Mouse (Mus musculus): ENCODE measurements around the gene Dio1. TPM values are rescaled to one million over a fixed set of nuclear protein-coding genes. Genes with fewer than 3 reads are reported as not detected.

The Dio1 gene
- polyA plus RNA-seq (2014; fragmentation: Nextera tagmentation; extraction: Ambion mirVana) = not detected in 2 replicates

DNA sequence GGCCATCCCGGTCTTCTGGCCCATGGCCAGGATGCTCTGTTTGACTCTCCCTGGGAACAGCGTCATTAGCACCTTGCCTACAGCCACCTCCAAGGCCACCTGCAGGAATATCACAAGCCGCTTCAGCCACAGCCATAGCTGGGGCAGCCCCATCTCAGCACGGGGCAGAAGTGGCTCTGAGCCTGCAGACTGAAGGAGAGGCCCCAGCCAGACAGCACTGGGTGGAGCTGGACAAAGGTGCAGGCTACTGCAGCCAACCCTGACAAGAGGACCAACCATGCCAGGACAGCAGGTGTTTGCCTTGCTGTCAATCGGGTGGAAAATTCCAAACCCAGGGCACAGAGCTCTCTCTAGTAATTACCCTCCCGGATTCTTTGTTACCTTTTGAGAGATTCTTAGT, at the start of gene Dio1:
TSS of gene Dio1 (minus strand) at position 204 of the 400 bp plus-strand sequence.
- Histone ChIP-seq H3K4me3 (ENCODE audit: low read depth, low read length) (no peak within 1 kb of the TSS), H3K9me3 (replicated peaks; ENCODE audit: control insufficient read depth, low read length) (no peaks in the 10 kb centered on the region), H3K4me1 (ENCODE audit: control insufficient read depth, insufficient read depth, low read length) (no peaks in the 10 kb centered on the region), H3K4me2 (ENCODE audit: low read depth, low read length) (no peak within 1 kb of the TSS), H3K27me3 (ENCODE audit: control insufficient read depth, insufficient read depth, low read length) (no peaks in the 10 kb centered on the region), H3K27ac (replicated peaks; ENCODE audit: low read depth, low read length) (no peak within 1 kb of the TSS), H3K9ac (replicated peaks; ENCODE audit: low read length) (no peak within 1 kb of the TSS), H3K36me3 (replicated peaks; ENCODE audit: control insufficient read depth, insufficient read depth, low read depth, low read length) (no peaks in the 10 kb centered on the region)
- WGBS = 65% methylated on average over 6 of the region's 6 CpGs
- ATAC-seq (replicated peaks; ENCODE audit: insufficient number of reproducible peaks, low FRiP score, low TSS enrichment, low read depth) (no peak), DNase-seq (ENCODE audit: low spot score) (no peak)

DNA sequence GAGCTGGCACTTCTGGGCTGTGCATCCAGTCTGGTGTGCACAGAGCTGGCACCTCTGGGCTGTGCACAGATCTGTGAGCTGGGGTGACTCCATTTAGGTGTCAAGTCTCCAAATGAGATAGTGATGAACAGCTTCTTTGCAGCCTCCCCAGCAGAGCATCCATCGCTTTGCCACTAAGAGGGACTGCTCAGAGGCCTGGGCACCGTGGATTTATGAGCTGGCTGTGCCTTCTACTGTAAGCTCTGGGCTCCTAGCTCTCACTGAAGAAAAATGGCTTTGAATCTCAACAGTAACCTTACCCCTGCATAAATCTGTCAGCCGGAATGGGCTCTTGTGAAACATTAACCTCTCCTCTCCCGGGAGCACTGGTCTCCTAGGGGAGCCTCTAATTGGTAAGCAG, 47.6 kb upstream of the Dio1 start:
- DNase-seq (ENCODE audit: low spot score) (no peak), ATAC-seq (replicated peaks; ENCODE audit: insufficient number of reproducible peaks, low FRiP score, low TSS enrichment, low read depth) (no peak)
- Histone ChIP-seq H3K36me3 (replicated peaks; ENCODE audit: control insufficient read depth, insufficient read depth, low read depth, low read length) (no peaks in the 10 kb centered on the region), H3K4me1 (ENCODE audit: control insufficient read depth, insufficient read depth, low read length) (no peaks in the 10 kb centered on the region), H3K9ac (replicated peaks; ENCODE audit: low read length) (no peak overlapping the region), H3K27ac (replicated peaks; ENCODE audit: low read depth, low read length) (no peak overlapping the region), H3K9me3 (replicated peaks; ENCODE audit: control insufficient read depth, low read length) (no peaks in the 10 kb centered on the region), H3K4me3 (ENCODE audit: low read depth, low read length) (no peak overlapping the region), H3K27me3 (ENCODE audit: control insufficient read depth, insufficient read depth, low read length) (no peaks in the 10 kb centered on the region), H3K4me2 (ENCODE audit: low read depth, low read length) (no peak overlapping the region)
- WGBS = 53% methylated on average over 4 of the region's 4 CpGs

DNA sequence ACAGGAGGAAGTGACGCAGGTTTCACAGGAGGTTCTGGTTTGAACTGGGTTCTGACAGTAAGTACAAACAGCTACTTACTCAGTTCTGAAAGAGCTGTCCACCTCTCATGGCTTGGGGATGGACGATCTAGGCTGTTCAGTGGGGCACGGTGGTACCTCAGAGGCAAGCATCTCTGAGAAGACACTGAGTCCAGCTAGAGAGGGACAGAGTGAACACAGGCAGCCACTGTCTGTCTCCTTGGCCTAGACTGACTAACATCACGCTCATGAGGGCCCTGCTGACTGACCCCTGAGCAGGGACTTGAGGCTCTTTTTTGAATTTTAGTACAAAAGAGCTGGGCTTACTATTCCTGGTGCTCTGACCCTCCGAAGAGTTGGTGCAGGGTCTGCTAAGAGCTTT, 47.2 kb upstream of the Dio1 start:
- Histone ChIP-seq H3K9me3 (replicated peaks; ENCODE audit: control insufficient read depth, low read length) (no peaks in the 10 kb centered on the region), H3K9ac (replicated peaks; ENCODE audit: low read length) (no peak overlapping the region), H3K4me3 (ENCODE audit: low read depth, low read length) (no peak overlapping the region), H3K4me1 (ENCODE audit: control insufficient read depth, insufficient read depth, low read length) (no peaks in the 10 kb centered on the region), H3K27ac (replicated peaks; ENCODE audit: low read depth, low read length) (no peak overlapping the region), H3K4me2 (ENCODE audit: low read depth, low read length) (no peak overlapping the region), H3K27me3 (ENCODE audit: control insufficient read depth, insufficient read depth, low read length) (no peaks in the 10 kb centered on the region), H3K36me3 (replicated peaks; ENCODE audit: control insufficient read depth, insufficient read depth, low read depth, low read length) (no peaks in the 10 kb centered on the region)
- ATAC-seq (replicated peaks; ENCODE audit: insufficient number of reproducible peaks, low FRiP score, low TSS enrichment, low read depth) (no peak), DNase-seq (ENCODE audit: low spot score) (no peak)
- WGBS = 87% methylated on average over 5 of the region's 5 CpGs

DNA sequence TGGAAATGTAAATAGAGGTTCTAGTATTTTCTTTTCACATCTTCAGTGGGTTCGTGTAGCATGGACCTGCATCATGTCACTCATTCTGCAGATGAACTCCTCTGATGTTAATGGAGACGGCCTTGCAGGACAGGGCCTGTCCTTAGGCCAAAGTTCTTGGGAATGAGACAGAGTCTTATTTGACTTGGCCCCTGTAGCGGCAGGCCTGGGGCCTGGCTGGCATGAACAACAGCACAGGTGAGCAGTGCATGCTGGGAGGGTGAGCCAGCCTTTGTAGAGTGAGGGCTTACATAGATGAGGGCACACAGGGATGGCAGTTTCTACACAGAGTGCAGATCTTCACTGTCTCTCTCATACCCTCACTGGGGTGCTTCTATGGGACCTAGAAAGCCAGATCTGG, 46.6 kb upstream of the Dio1 start:
- DNase-seq (ENCODE audit: low spot score) = no peak
- no peak overlapping the region for H3K9ac ChIP-seq (replicated peaks; ENCODE audit: low read length)
- no peak overlapping the region for H3K4me3 ChIP-seq (ENCODE audit: low read depth, low read length)
- no peak overlapping the region for H3K27ac ChIP-seq (replicated peaks; ENCODE audit: low read depth, low read length)
- no peaks in the 10 kb centered on the region for H3K9me3 ChIP-seq (replicated peaks; ENCODE audit: control insufficient read depth, low read length)
- no peaks in the 10 kb centered on the region for H3K27me3 ChIP-seq (ENCODE audit: control insufficient read depth, insufficient read depth, low read length)
- no peak overlapping the region for H3K4me2 ChIP-seq (ENCODE audit: low read depth, low read length)
- WGBS = 90% methylated on average over 3 of the region's 3 CpGs
- no peaks in the 10 kb centered on the region for H3K4me1 ChIP-seq (ENCODE audit: control insufficient read depth, insufficient read depth, low read length)
- 0 out of 2 replicates have a peak, but pooled peaks have one; percentile 39 for ATAC-seq (replicated peaks; ENCODE audit: insufficient number of reproducible peaks, low FRiP score, low TSS enrichment, low read depth)
- H3K36me3 ChIP-seq (replicated peaks; ENCODE audit: control insufficient read depth, insufficient read depth, low read depth, low read length) = no peaks in the 10 kb centered on the region

DNA sequence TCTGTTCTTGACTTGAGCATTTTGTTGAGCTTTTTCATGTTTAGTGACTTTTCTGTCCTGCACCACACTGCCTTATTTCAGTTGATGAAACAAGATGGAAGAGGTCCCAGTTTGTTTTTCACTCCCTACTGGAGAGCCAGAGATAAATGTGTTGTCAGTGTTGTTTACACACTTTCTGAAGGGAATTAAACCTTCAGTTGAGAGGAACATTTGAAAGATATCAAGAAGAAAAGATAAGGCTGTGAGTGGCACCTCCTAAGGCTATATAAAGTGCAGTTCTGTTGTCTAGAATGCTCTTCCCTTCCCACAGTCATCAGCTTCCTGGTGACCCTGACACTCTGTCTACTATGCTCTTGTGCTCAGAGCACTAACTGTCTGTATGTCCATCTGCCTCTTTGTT, 44.4 kb upstream of the Dio1 start:
- DNase-seq (ENCODE audit: low spot score) (no peak), ATAC-seq (replicated peaks; ENCODE audit: insufficient number of reproducible peaks, low FRiP score, low TSS enrichment, low read depth) (no peak)
- H3K9ac ChIP-seq (replicated peaks; ENCODE audit: low read length) = no peak overlapping the region
- no peaks in the 10 kb centered on the region for H3K27me3 ChIP-seq (ENCODE audit: control insufficient read depth, insufficient read depth, low read length)
- H3K9me3 ChIP-seq (replicated peaks; ENCODE audit: control insufficient read depth, low read length) = no peaks in the 10 kb centered on the region
- H3K36me3 ChIP-seq (replicated peaks; ENCODE audit: control insufficient read depth, insufficient read depth, low read depth, low read length) = no peaks in the 10 kb centered on the region
- no peak overlapping the region for H3K4me2 ChIP-seq (ENCODE audit: low read depth, low read length)
- H3K27ac ChIP-seq (replicated peaks; ENCODE audit: low read depth, low read length) = no peak overlapping the region
- H3K4me1 ChIP-seq (ENCODE audit: control insufficient read depth, insufficient read depth, low read length) = no peaks in the 10 kb centered on the region
- H3K4me3 ChIP-seq (ENCODE audit: low read depth, low read length) = no peak overlapping the region

DNA sequence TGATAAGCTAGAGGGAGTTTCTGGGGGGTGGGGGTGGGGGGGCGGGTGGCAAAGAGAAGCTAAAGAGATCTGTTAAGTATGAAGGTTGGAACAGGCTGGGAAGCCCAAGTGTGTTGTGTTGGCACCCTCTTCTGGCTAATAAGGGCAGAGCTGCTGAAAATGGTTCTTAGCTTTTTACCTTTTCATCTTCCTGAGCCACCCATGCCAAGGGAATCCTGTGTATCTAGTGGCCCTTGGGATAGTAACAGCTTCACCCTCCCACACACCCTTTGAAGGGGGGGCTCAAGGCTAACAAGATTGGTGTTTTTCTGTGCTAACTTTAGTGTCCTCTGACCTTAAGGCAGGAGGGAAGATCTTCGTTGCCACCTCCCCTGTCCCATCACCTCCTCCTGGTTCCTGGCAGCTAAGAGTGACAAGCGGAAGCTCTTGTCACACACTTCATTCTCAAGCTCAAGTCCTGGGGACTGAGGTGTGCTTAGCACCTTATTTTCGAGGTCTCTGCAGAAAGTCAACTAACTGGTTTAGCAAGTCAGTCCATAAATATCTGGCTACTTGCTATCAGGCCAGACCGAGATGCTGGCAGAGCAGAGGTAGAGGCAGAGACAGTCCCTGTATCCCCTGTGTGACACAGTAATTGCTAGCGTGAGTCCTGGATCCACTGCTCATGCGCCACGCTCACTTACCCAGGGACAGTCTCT, 42.5 kb upstream of the Dio1 start:
- no peak for ATAC-seq (replicated peaks; ENCODE audit: insufficient number of reproducible peaks, low FRiP score, low TSS enrichment, low read depth)
- DNase-seq (ENCODE audit: low spot score) = peak; percentile 70
- 0 out of 2 replicates have a peak overlapping the region, but pooled peaks have one; percentile 4 for H3K9ac ChIP-seq (replicated peaks; ENCODE audit: low read length)
- H3K9me3 ChIP-seq (replicated peaks; ENCODE audit: control insufficient read depth, low read length) = no peaks in the 10 kb centered on the region
- WGBS = 66% methylated on average over 8 of the region's 8 CpGs
- no peak overlapping the region for H3K4me3 ChIP-seq (ENCODE audit: low read depth, low read length)
- no peaks in the 10 kb centered on the region for H3K4me1 ChIP-seq (ENCODE audit: control insufficient read depth, insufficient read depth, low read length)
- H3K4me2 ChIP-seq (ENCODE audit: low read depth, low read length) = no peak overlapping the region
- no peaks in the 10 kb centered on the region for H3K27me3 ChIP-seq (ENCODE audit: control insufficient read depth, insufficient read depth, low read length)
- no peaks in the 10 kb centered on the region for H3K36me3 ChIP-seq (replicated peaks; ENCODE audit: control insufficient read depth, insufficient read depth, low read depth, low read length)
- no peak overlapping the region for H3K27ac ChIP-seq (replicated peaks; ENCODE audit: low read depth, low read length)

DNA sequence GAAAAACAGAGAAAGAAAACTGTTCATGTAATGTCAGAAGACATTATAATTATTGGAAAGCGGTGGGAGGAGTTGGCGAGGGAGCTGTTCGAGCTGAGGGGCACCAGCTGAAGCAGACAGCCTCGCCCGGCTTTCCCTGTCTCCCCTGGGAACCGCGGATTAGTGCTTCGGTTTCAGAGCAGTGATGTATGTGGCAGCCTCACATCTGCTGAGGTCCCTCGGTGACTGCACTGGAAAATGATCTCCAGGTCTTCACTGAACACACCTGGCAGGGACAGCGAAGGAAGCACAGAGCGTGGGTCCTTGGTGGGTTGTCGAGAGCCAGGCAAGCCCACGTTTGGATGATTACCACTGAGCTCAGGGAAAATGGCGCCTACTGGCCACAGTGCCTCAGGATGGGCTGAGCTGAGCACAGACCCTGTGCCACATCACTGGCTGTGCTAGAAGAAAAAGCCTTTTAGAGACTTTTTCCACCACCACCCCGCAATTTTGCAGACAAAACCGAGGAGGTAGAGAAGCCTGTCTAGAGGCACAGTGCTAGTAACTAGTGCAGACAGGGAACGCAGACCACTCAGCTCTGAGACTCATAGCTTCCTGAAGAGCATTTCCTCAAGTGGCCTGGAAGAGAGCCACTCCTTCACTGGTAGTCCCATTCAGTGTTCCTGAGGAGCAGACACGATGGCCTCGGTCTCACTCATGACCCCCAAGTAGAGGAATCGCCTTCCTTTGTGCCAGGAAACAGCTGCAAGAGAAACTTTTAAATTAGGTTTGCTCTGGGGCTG, 41.8 kb upstream of the Dio1 start:
- Histone ChIP-seq H3K9me3 (replicated peaks; ENCODE audit: control insufficient read depth, low read length) (no peaks in the 10 kb centered on the region), H3K27ac (replicated peaks; ENCODE audit: low read depth, low read length) (no peak overlapping the region), H3K4me1 (ENCODE audit: control insufficient read depth, insufficient read depth, low read length) (no peaks in the 10 kb centered on the region), H3K27me3 (ENCODE audit: control insufficient read depth, insufficient read depth, low read length) (no peaks in the 10 kb centered on the region), H3K4me3 (ENCODE audit: low read depth, low read length) (no peak overlapping the region), H3K36me3 (replicated peaks; ENCODE audit: control insufficient read depth, insufficient read depth, low read depth, low read length) (no peaks in the 10 kb centered on the region), H3K9ac (replicated peaks; ENCODE audit: low read length) (no peak overlapping the region; the same call in 1 of the 2 replicates), H3K4me2 (ENCODE audit: low read depth, low read length) (no peak overlapping the region)
- WGBS = 74% methylated on average over 20 of the region's 20 CpGs
- DNase-seq (ENCODE audit: low spot score) (no peak), ATAC-seq (replicated peaks; ENCODE audit: insufficient number of reproducible peaks, low FRiP score, low TSS enrichment, low read depth) (no peak)

DNA sequence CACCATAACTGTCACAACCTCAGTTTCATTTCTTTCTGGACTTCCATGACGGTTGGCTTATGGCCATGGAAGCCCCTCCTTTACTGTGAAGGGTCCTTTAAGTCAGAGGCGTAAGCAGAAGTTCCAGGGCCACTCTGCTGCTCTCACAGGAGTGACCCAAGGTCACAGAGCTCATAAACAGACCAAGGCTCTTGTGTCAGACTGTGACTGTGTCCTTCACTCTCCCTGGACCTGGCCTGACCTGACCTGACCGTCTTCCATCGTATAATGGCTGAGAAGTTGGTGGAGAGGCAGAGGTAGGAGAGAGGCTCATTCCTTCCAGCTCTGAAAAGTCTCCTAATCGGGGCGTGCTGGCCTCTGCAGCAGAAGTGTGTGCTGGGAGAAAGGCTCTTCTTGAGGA, 40.3 kb upstream of the Dio1 start:
- H3K27ac ChIP-seq (replicated peaks; ENCODE audit: low read depth, low read length) = no peak overlapping the region
- H3K4me2 ChIP-seq (ENCODE audit: low read depth, low read length) = no peak overlapping the region
- H3K9me3 ChIP-seq (replicated peaks; ENCODE audit: control insufficient read depth, low read length) = no peaks in the 10 kb centered on the region
- DNase-seq (ENCODE audit: low spot score) = no peak
- H3K36me3 ChIP-seq (replicated peaks; ENCODE audit: control insufficient read depth, insufficient read depth, low read depth, low read length) = no peaks in the 10 kb centered on the region
- no peaks in the 10 kb centered on the region for H3K27me3 ChIP-seq (ENCODE audit: control insufficient read depth, insufficient read depth, low read length)
- no peak overlapping the region for H3K9ac ChIP-seq (replicated peaks; ENCODE audit: low read length)
- no peak overlapping the region for H3K4me3 ChIP-seq (ENCODE audit: low read depth, low read length)
- ATAC-seq (replicated peaks; ENCODE audit: insufficient number of reproducible peaks, low FRiP score, low TSS enrichment, low read depth) = no peak
- WGBS = 63% methylated on average over 6 of the region's 6 CpGs
- no peaks in the 10 kb centered on the region for H3K4me1 ChIP-seq (ENCODE audit: control insufficient read depth, insufficient read depth, low read length)

Measured in embryonic facial prominence, embryonic 11.5 days (tissue).